Mouse (Mus musculus) lung, postnatal 0 days (tissue): ENCODE results near the gene Chrd.

Experiments used
- CTCF ChIP-seq: IDR thresholded peaks from 2 replicates; pipeline ENCODE4 v1.5.1; 2016; ENCODE audit warnings: antibody characterized with exemption, mild to moderate bottlenecking
- EP300 ChIP-seq: IDR thresholded peaks from 2 replicates; pipeline ENCODE4 v1.6.1; 2016; ENCODE audit warnings: antibody characterized with exemption, mild to moderate bottlenecking, control low read depth

GRCm38 (mm10) chr16:20783891-20784290 lies 51.0 kb downstream of the Chrd start:
- TF ChIP-seq EP300 = no peak
- TF ChIP-seq CTCF = no peak
